Mouse (Mus musculus) stomach, postnatal 0 days (tissue): ENCODE results near the gene Tmem184c.
A peak's percentile ranks its signal among the peaks of the same experiment; 100 is the strongest.

Experiments
- CTCF ChIP-seq: IDR thresholded peaks from 2 replicates; pipeline ENCODE4 v1.5.1; 2016; ENCODE audit warnings: antibody characterized with exemption, low read depth, mild to moderate bottlenecking, moderate library complexity
- EP300 ChIP-seq: optimal IDR thresholded peaks from 2 replicates; pipeline ENCODE3; 2016; ENCODE audit warnings: antibody characterized with exemption

- TF ChIP-seq CTCF: peak; percentile 65
- TF ChIP-seq EP300: no peak
Measured at GRCm38 (mm10) chr8:77574229-77574628, 36.3 kb downstream of the Tmem184c start.
